Mouse (Mus musculus) kidney, embryonic 15.5 days (tissue): ENCODE measurements at regions not wholly inside any gene's neighbourhood (a gene's known extent, or its start where the extent isn't known, plus 50 kb on each side); places are given as distances from the start of the nearest gene placed in this dataset.

Experiments
- ATAC-seq: fragments of 200-750 bp; cut with Nextera tagmentation; replicated peaks from 2 replicates; pipeline ENCODE4 v1.8.0; 2017; ENCODE audit warnings: moderate TSS enrichment; ENCODE audit not compliant: low FRiP score
- H3K27ac ChIP-seq: fragments of 300-500 bp; sonication (generic); 2 replicates; pipeline ENCODE4 v1.5.1; 2015; ENCODE audit warnings: mild to moderate bottlenecking, inconsistent platforms
- H3K27me3 ChIP-seq: fragments of 300-500 bp; sonication (generic); 2 replicates; pipeline ENCODE4 v1.6.1; 2015; ENCODE audit warnings: inconsistent platforms
- H3K36me3 ChIP-seq: fragments of 300-500 bp; sonication (generic); 2 replicates; pipeline ENCODE4 v1.6.1; 2015; ENCODE audit warnings: inconsistent platforms
- H3K4me1 ChIP-seq: fragments of 300-500 bp; sonication (generic); 2 replicates; pipeline ENCODE4 v1.6.1; 2015; ENCODE audit warnings: inconsistent platforms
- H3K4me2 ChIP-seq: fragments of 300-500 bp; sonication (generic); 2 replicates; pipeline ENCODE4 v1.6.1; 2015; ENCODE audit warnings: moderate library complexity, mild to moderate bottlenecking, inconsistent platforms
- H3K4me3 ChIP-seq: fragments of 300-500 bp; sonication (generic); replicated peaks from 2 replicates; pipeline ENCODE4 v1.5.1; 2015; ENCODE audit warnings: mild to moderate bottlenecking, inconsistent platforms
- H3K9ac ChIP-seq: fragments of 300-500 bp; sonication (generic); 2 replicates; pipeline ENCODE4 v1.6.1; 2015; ENCODE audit warnings: mild to moderate bottlenecking, inconsistent platforms
- H3K9me3 ChIP-seq: fragments of 300-500 bp; sonication (generic); replicated peaks from 2 replicates; pipeline ENCODE4 v1.6.1; 2016; ENCODE audit warnings: inconsistent platforms
- WGBS: fragments of 180-500 bp; shearing (Covaris S2); methylation state at CpG from one replicate; pipeline ENCODE4 v1.1.7; 2015; ENCODE audit warnings: mixed read lengths; 5-methylcytosine and 5-hydroxymethylcytosine counted together

- Histone ChIP-seq H3K9me3 (no peaks in the 10 kb centered on the region), H3K27ac (no peak overlapping the region), H3K4me2 (no peak overlapping the region), H3K4me3 (no peak overlapping the region), H3K9ac (no peak overlapping the region), H3K27me3 (no peaks in the 10 kb centered on the region), H3K36me3 (no peaks in the 10 kb centered on the region), H3K4me1 (no peaks in the 10 kb centered on the region)
- WGBS, result 89% methylated on average over 6 of the region's 6 CpGs
- ATAC-seq, result no peak
These were observed 562.4 kb downstream of the Nebl start for GRCm38 (mm10) chr2:17168896-17169295.

- no peak overlapping the region for H3K4me2 ChIP-seq
- H3K27ac ChIP-seq, result no peak overlapping the region
- H3K27me3 ChIP-seq, result no peaks in the 10 kb centered on the region
- H3K36me3 ChIP-seq, result no peaks in the 10 kb centered on the region
- no peak for ATAC-seq
- H3K4me3 ChIP-seq, result no peak overlapping the region
- no peak overlapping the region for H3K9ac ChIP-seq
- 25% methylated on average over 2 of the region's 2 CpGs for WGBS
- H3K9me3 ChIP-seq, result no peaks in the 10 kb centered on the region
- H3K4me1 ChIP-seq, result no peaks in the 10 kb centered on the region
These were observed 566.2 kb downstream of the Nebl start for GRCm38 (mm10) chr2:17165016-17165415.

- no peaks in the 10 kb centered on the region for H3K27me3 ChIP-seq
- no peak for ATAC-seq
- H3K4me3 ChIP-seq, result no peak overlapping the region
- H3K36me3 ChIP-seq, result no peaks in the 10 kb centered on the region
- H3K4me2 ChIP-seq, result no peak overlapping the region
- H3K4me1 ChIP-seq, result no peaks in the 10 kb centered on the region
- WGBS, result 89% methylated on average over 1 of the region's 1 CpGs
- H3K9ac ChIP-seq, result no peak overlapping the region
- no peak overlapping the region for H3K27ac ChIP-seq
- H3K9me3 ChIP-seq, result no peaks in the 10 kb centered on the region
These were observed 572.8 kb downstream of the Nebl start for GRCm38 (mm10) chr2:17158463-17158862.

- Histone ChIP-seq H3K36me3 (no peaks in the 10 kb centered on the region), H3K9me3 (no peaks in the 10 kb centered on the region), H3K27ac (no peak overlapping the region), H3K27me3 (no peaks in the 10 kb centered on the region), H3K4me1 (no peaks in the 10 kb centered on the region), H3K4me3 (no peak overlapping the region), H3K4me2 (no peak overlapping the region), H3K9ac (no peak overlapping the region)
- WGBS, result 51% methylated on average over 1 of the region's 1 CpGs
- ATAC-seq, result no peak
These were observed 573.9 kb downstream of the Nebl start for GRCm38 (mm10) chr2:17157336-17157735.

GRCm38 (mm10) chr2:17155596-17155995, 575.7 kb downstream of the Nebl start:
- H3K4me3 ChIP-seq, result no peak overlapping the region
- no peak for ATAC-seq
- 80% methylated on average over 2 of the region's 2 CpGs for WGBS

GRCm38 (mm10) chr2:17123626-17124025, 607.6 kb downstream of the Nebl start:
- no peaks in the 10 kb centered on the region for H3K27me3 ChIP-seq
- peak; percentile 92 for ATAC-seq
- no peaks in the 10 kb centered on the region for H3K9me3 ChIP-seq
- no peak overlapping the region for H3K27ac ChIP-seq
- H3K36me3 ChIP-seq, result no peaks in the 10 kb centered on the region
- no peaks in the 10 kb centered on the region for H3K4me1 ChIP-seq
- no peak overlapping the region for H3K4me3 ChIP-seq
- H3K9ac ChIP-seq, result no peak overlapping the region
- no peak overlapping the region for H3K4me2 ChIP-seq
- 50% methylated on average over 4 of the region's 4 CpGs for WGBS

More at GRCm38 (mm10) chr2:17155596-17155995, 575.7 kb downstream of the Nebl start:
- Histone ChIP-seq H3K27ac (no peak overlapping the region), H3K9ac (no peak overlapping the region), H3K4me2 (no peak overlapping the region), H3K27me3 (no peaks in the 10 kb centered on the region), H3K9me3 (no peaks in the 10 kb centered on the region), H3K4me1 (no peaks in the 10 kb centered on the region), H3K36me3 (no peaks in the 10 kb centered on the region)

- no peak overlapping the region for H3K9ac ChIP-seq
- no peaks in the 10 kb centered on the region for H3K4me1 ChIP-seq
- H3K9me3 ChIP-seq, result no peaks in the 10 kb centered on the region
- WGBS, result 64% methylated on average over 2 of the region's 2 CpGs
- no peak for ATAC-seq
- H3K4me3 ChIP-seq, result no peak overlapping the region
- no peaks in the 10 kb centered on the region for H3K36me3 ChIP-seq
- no peaks in the 10 kb centered on the region for H3K27me3 ChIP-seq
- H3K4me2 ChIP-seq, result no peak overlapping the region
- H3K27ac ChIP-seq, result no peak overlapping the region
These were observed 614.0 kb downstream of the Nebl start for GRCm38 (mm10) chr2:17117292-17117691.

- Histone ChIP-seq H3K36me3 (no peaks in the 10 kb centered on the region), H3K27me3 (no peaks in the 10 kb centered on the region), H3K27ac (no peak overlapping the region), H3K9ac (no peak overlapping the region), H3K4me1 (no peaks in the 10 kb centered on the region), H3K9me3 (no peaks in the 10 kb centered on the region), H3K4me3 (no peak overlapping the region), H3K4me2 (no peak overlapping the region)
- WGBS, result 49% methylated on average over 1 of the region's 1 CpGs
- peak; percentile 54; the same call in 1 of the 2 replicates for ATAC-seq
These were observed 620.1 kb downstream of the Nebl start for GRCm38 (mm10) chr2:17111177-17111576.

GRCm38 (mm10) chr2:17101161-17101560, 630.1 kb downstream of the Nebl start:
- H3K27me3 ChIP-seq, result no peaks in the 10 kb centered on the region
- H3K9ac ChIP-seq, result no peak overlapping the region
- no peak overlapping the region for H3K4me3 ChIP-seq
- H3K36me3 ChIP-seq, result no peaks in the 10 kb centered on the region
- H3K27ac ChIP-seq, result no peak overlapping the region
- no peak overlapping the region for H3K4me2 ChIP-seq
- no peaks in the 10 kb centered on the region for H3K4me1 ChIP-seq
- no peak for ATAC-seq
- H3K9me3 ChIP-seq, result peaks cover 14% of the 10 kb centered on the region

GRCm38 (mm10) chr2:17097546-17097945, 633.7 kb downstream of the Nebl start:
- H3K4me2 ChIP-seq, result no peak overlapping the region
- H3K9me3 ChIP-seq, result peaks cover 14% of the 10 kb centered on the region
- no peak overlapping the region for H3K9ac ChIP-seq
- H3K4me1 ChIP-seq, result no peaks in the 10 kb centered on the region
- no peaks in the 10 kb centered on the region for H3K36me3 ChIP-seq
- no peak overlapping the region for H3K27ac ChIP-seq
- no peak overlapping the region for H3K4me3 ChIP-seq
- no peak for ATAC-seq
- 73% methylated on average over 20 of the region's 20 CpGs for WGBS
- no peaks in the 10 kb centered on the region for H3K27me3 ChIP-seq

GRCm38 (mm10) chr2:17091454-17091853, 639.8 kb downstream of the Nebl start:
- no peak overlapping the region for H3K27ac ChIP-seq
- no peak overlapping the region for H3K4me2 ChIP-seq
- H3K9ac ChIP-seq, result no peak overlapping the region
- H3K9me3 ChIP-seq, result no peaks in the 10 kb centered on the region
- WGBS, result 64% methylated on average over 1 of the region's 1 CpGs
- no peaks in the 10 kb centered on the region for H3K27me3 ChIP-seq
- ATAC-seq, result no peak
- no peak overlapping the region for H3K4me3 ChIP-seq
- H3K4me1 ChIP-seq, result no peaks in the 10 kb centered on the region
- no peaks in the 10 kb centered on the region for H3K36me3 ChIP-seq

GRCm38 (mm10) chr2:17081266-17081665, 650.0 kb downstream of the Nebl start:
- WGBS, result 93% methylated on average over 2 of the region's 2 CpGs
- Histone ChIP-seq H3K4me2 (no peak overlapping the region), H3K4me3 (no peak overlapping the region), H3K27me3 (no peaks in the 10 kb centered on the region), H3K27ac (no peak overlapping the region), H3K9ac (no peak overlapping the region), H3K9me3 (no peaks in the 10 kb centered on the region), H3K4me1 (no peaks in the 10 kb centered on the region), H3K36me3 (no peaks in the 10 kb centered on the region)
- no peak for ATAC-seq
